Mouse (Mus musculus) T-cell, adult 66 days (primary cell): ENCODE data around the gene Gm26992. TPM values are rescaled to one million over a fixed set of nuclear protein-coding genes. Genes with fewer than 3 reads are reported as not detected.

Experiments
- total RNA-seq, 2 experiments: library from RNA; stranded (reverse); gene quantifications; 3 replicates in 1 of 2; 4 replicates in 1 of 2; pipeline ENCODE4 v1.2.4; 2023

Gene Gm26992
- not detected for total RNA-seq

GRCm38 (mm10) chrX:103421710-103422109 is at the start of gene Gm26992:
Gene Gm26992 (plus strand): TSS chrX:103422010.

GRCm38 (mm10) chrX:103414167-103414566 is 7.6 kb upstream of the Gm26992 start, which contains the start of gene Tsx:
Gene Tsx (plus strand): TSS chrX:103414467.

Other genes with a start within 250 kb of the Gm26992 start
- gene Nap1l2, start 235.4 kb upstream of the Gm26992 start, total RNA-seq = not detected
- not detected for gene Cdx4, start 100.6 kb upstream of the Gm26992 start, total RNA-seq
- gene Chic1, start 65.5 kb upstream of the Gm26992 start, total RNA-seq = 1 to 10 TPM; 2.5 to 3.4 TPM
- gene Tsx, start 7.5 kb upstream of the Gm26992 start, total RNA-seq = not detected
- not detected for gene Zcchc13, start 208.6 kb downstream of the Gm26992 start, total RNA-seq